Mouse (Mus musculus) E14TG2a.4 (cell line): ENCODE data around the gene Itgb4.

Source experiments
- CTCF ChIP-seq: conservative IDR thresholded peaks from 2 replicates; pipeline ENCODE4 v1.5.1; 2014; ENCODE audit warnings: low read length
- POU5F1 ChIP-seq: IDR thresholded peaks from 2 replicates; pipeline ENCODE4 v1.6.1; 2014; ENCODE audit warnings: low read length, borderline replicate concordance

- TF ChIP-seq CTCF, result no peak
- no peak for TF ChIP-seq POU5F1
Measured at GRCm38 (mm10) chr11:115974309-115975082, at the start of gene Itgb4.
